Mouse (Mus musculus): ENCODE measurements at regions not wholly inside any gene's neighbourhood (a gene's known extent, or its start where the extent isn't known, plus 50 kb on each side); places are given as distances from the start of the nearest gene placed in this dataset.

GRCm38 (mm10) chr14:106760150-106760549 lies 654.2 kb downstream of the Trim52 start (continued):
- TF ChIP-seq USF2 (IDR thresholded peaks at IDR 0.05; ENCODE audit: borderline replicate concordance in 1 of 2, insufficient read depth in 1 of 2, low read depth in 1 of 2, low read length in 2 of 2) = no peak
- TF ChIP-seq KAT2A (conservative IDR thresholded peaks at IDR 0.05; ENCODE audit: low read depth, low read length) = no peak
- no peak for TF ChIP-seq E2F4 (IDR thresholded peaks at IDR 0.05; ENCODE audit: borderline replicate concordance, low read depth, low read length)
- TF ChIP-seq ZMIZ1 (IDR thresholded peaks at IDR 0.05; ENCODE audit: low read depth, low read length) = no peak
- TF ChIP-seq MAX (IDR thresholded peaks at IDR 0.05; ENCODE audit: low read length) = peak; percentile 54; the same call in 1 of the 2 replicates
- TF ChIP-seq UBTF (IDR thresholded peaks at IDR 0.05; ENCODE audit: borderline replicate concordance, insufficient read depth, low read depth, low read length) = no peak
- no peak for TF ChIP-seq GABPA (IDR thresholded peaks at IDR 0.05; ENCODE audit: low read depth, low read length)
- TF ChIP-seq RAD21 (IDR thresholded peaks at IDR 0.05; ENCODE audit: low read depth, low read length) = no peak
- peak; percentile 41; the same call in 1 of the 2 replicates for TF ChIP-seq ZNF384 (IDR thresholded peaks at IDR 0.05; ENCODE audit: low read depth, low read length)

- no peaks in the 10 kb centered on the region for H3K27me3 ChIP-seq (ENCODE audit: control insufficient read depth in 1 of 2, insufficient read depth in 2 of 2, low read length in 2 of 2)
- peak; percentile 78 for DNase-seq (ENCODE audit: low read depth, low spot score)
- H3K36me3 ChIP-seq (ENCODE audit: control insufficient read depth in 1 of 2, insufficient read depth in 2 of 2, low read length in 2 of 2) = peaks cover 0 to 10% of the 10 kb centered on the region in 2 experiments; a peak in 2 of 4 replicates
- no peak overlapping the region for H3K4me3 ChIP-seq (ENCODE audit: control insufficient read depth in 1 of 2, insufficient read depth in 1 of 2, low read depth in 2 of 2, low read length in 2 of 2)
- no peak overlapping the region for H3K9ac ChIP-seq (ENCODE audit: control insufficient read depth, low read depth, low read length, poor library complexity, severe bottlenecking)
- no peaks in the 10 kb centered on the region for H3K9me3 ChIP-seq (replicated peaks; ENCODE audit: insufficient read depth, low read length)
- H3K4me1 ChIP-seq (ENCODE audit: control insufficient read depth in 1 of 2, insufficient read depth in 2 of 2, low read length in 2 of 2) = peaks cover 6 to 10% of the 10 kb centered on the region in 2 experiments
- peak overlapping the region; percentile 2; the same call in 1 of the 2 replicates for H3K27ac ChIP-seq (ENCODE audit: control insufficient read depth, low read depth, low read length)
- H3K79me2 ChIP-seq (ENCODE audit: control insufficient read depth, insufficient read depth, low read length, poor library complexity) = no peaks in the 10 kb centered on the region
- TF ChIP-seq MAFK (IDR thresholded peaks at IDR 0.05; ENCODE audit: borderline replicate concordance, low read depth, low read length) = peak; percentile 41; the same call in 1 of the 2 replicates
- no peak for TF ChIP-seq E2F4 (IDR thresholded peaks at IDR 0.05; ENCODE audit: borderline replicate concordance, low read depth, low read length)
- peak; percentile 73; the same call in 1 of the 2 replicates for TF ChIP-seq ELF1 (IDR thresholded peaks at IDR 0.05; ENCODE audit: low read depth, low read length)
- TF ChIP-seq MAX (IDR thresholded peaks at IDR 0.05; ENCODE audit: low read length) = no peak
- TF ChIP-seq SMC3 (IDR thresholded peaks at IDR 0.05; ENCODE audit: low read depth, low read length) = no peak; the same call in 1 of the 2 replicates
- TF ChIP-seq TAL1 (IDR thresholded peaks at IDR 0.05; ENCODE audit: low read length) = peak; percentile 41
- TF ChIP-seq EP300 (IDR thresholded peaks at IDR 0.05; ENCODE audit: low read depth in 1 of 2, low read length in 2 of 2) = peak; percentile 93 to 96
- no peak for TF ChIP-seq ZMIZ1 (IDR thresholded peaks at IDR 0.05; ENCODE audit: low read depth, low read length)
- no peak for TF ChIP-seq POLR2AphosphoS2 (IDR thresholded peaks at IDR 0.05; ENCODE audit: low read length)
- TF ChIP-seq MXI1 (IDR thresholded peaks at IDR 0.05; ENCODE audit: low read depth, low read length) = no peak
- TF ChIP-seq ZKSCAN1 (IDR thresholded peaks at IDR 0.05; ENCODE audit: low read depth, low read length) = no peak
- no peak for TF ChIP-seq CTCF (IDR thresholded peaks at IDR 0.05 in 2 of 3, conservative IDR thresholded peaks at IDR 0.05 in 1 of 3; ENCODE audit: control insufficient read depth in 1 of 3, insufficient read depth in 1 of 3, low read depth in 2 of 3, low read length in 3 of 3, poor library complexity in 1 of 3, severe bottlenecking in 1 of 3)
- TF ChIP-seq POLR2A (IDR thresholded peaks at IDR 0.05; ENCODE audit: control insufficient read depth in 1 of 2, insufficient read depth in 1 of 2, low read depth in 1 of 2, low read length in 2 of 2, poor library complexity in 1 of 2) = no peak
- TF ChIP-seq GATA1 (IDR thresholded peaks at IDR 0.05; ENCODE audit: low read depth, low read length) = peak; percentile 96
- TF ChIP-seq GABPA (IDR thresholded peaks at IDR 0.05; ENCODE audit: low read depth, low read length) = no peak
- TF ChIP-seq CHD1 (IDR thresholded peaks at IDR 0.05; ENCODE audit: low read depth, low read length) = no peak
- peak; percentile 76 for TF ChIP-seq ZNF384 (IDR thresholded peaks at IDR 0.05; ENCODE audit: low read depth, low read length)
- TF ChIP-seq HCFC1 (IDR thresholded peaks at IDR 0.05; ENCODE audit: low read depth, low read length) = no peak
- no peak for TF ChIP-seq MAZ (IDR thresholded peaks at IDR 0.05; ENCODE audit: low read depth, low read length)
- TF ChIP-seq ETS1 (IDR thresholded peaks at IDR 0.05; ENCODE audit: low read depth, low read length) = peak; percentile 87
- TF ChIP-seq SIN3A (IDR thresholded peaks at IDR 0.05; ENCODE audit: low read length) = peak; percentile 46
- TF ChIP-seq MYC (IDR thresholded peaks at IDR 0.05; ENCODE audit: low read depth, low read length) = no peak
- no peak for TF ChIP-seq CHD2 (IDR thresholded peaks at IDR 0.05; ENCODE audit: low read length)
- TF ChIP-seq USF2 (IDR thresholded peaks at IDR 0.05; ENCODE audit: borderline replicate concordance in 1 of 2, insufficient read depth in 1 of 2, low read depth in 1 of 2, low read length in 2 of 2) = no peak
- TF ChIP-seq TBP (IDR thresholded peaks at IDR 0.05; ENCODE audit: low read depth, low read length) = no peak
- TF ChIP-seq ZC3H11A (IDR thresholded peaks at IDR 0.05; ENCODE audit: low read depth, low read length) = no peak
- no peak for TF ChIP-seq MYB (IDR thresholded peaks at IDR 0.05; ENCODE audit: low read depth, low read length)
- TF ChIP-seq MEF2A (IDR thresholded peaks at IDR 0.05; ENCODE audit: extremely low read depth, insufficient replicate concordance, low read depth, low read length, poor library complexity, severe bottlenecking) = peak; percentile 88; the same call in 1 of the 2 replicates
- no peak for TF ChIP-seq JUND (IDR thresholded peaks at IDR 0.05; ENCODE audit: low read depth, low read length)
- TF ChIP-seq RCOR1 (IDR thresholded peaks at IDR 0.05; ENCODE audit: low read depth, low read length) = peak; percentile 93
- TF ChIP-seq NELFE (IDR thresholded peaks at IDR 0.05; ENCODE audit: low read depth, low read length) = no peak
Observed at GRCm38 (mm10) chr14:106763089-106763605, 657.1 kb downstream of the Trim52 start.

All from MEL (cell line).